Mouse (Mus musculus) lung, adult 2 months (tissue): ENCODE data around the gene Pcdh15. TPM values are rescaled to one million over a fixed set of nuclear protein-coding genes. Genes with fewer than 3 reads are reported as not detected.

Experiments
- DNase-seq: peaks from one replicate; pipeline ENCODE4 v3.0.0; 2022
- H3K4me1 ChIP-seq: fragments of 200-500 bp; 2 replicates; pipeline ENCODE4 v1.6.1; 2011; ENCODE audit warnings: low read length; ENCODE audit not compliant: control insufficient read depth, insufficient read depth
- H3K4me3 ChIP-seq: fragments of 200-500 bp; replicated peaks from 2 replicates; pipeline ENCODE3; 2011; ENCODE audit warnings: low read depth, mild to moderate bottlenecking, control low read depth, low read length; ENCODE audit errors: extremely low read depth
- CTCF ChIP-seq: fragments of 200-500 bp; IDR thresholded peaks from 2 replicates; pipeline ENCODE4 v1.5.1; 2011; ENCODE audit warnings: mild to moderate bottlenecking, low read length, control low read depth; ENCODE audit not compliant: insufficient read depth
- POLR2A ChIP-seq: fragments of 200-500 bp; IDR thresholded peaks from 2 replicates; pipeline ENCODE4 v1.6.1; 2011; ENCODE audit warnings: low read depth, mild to moderate bottlenecking, control low read depth, low read length, borderline replicate concordance; ENCODE audit errors: extremely low read depth
- WGBS: fragments of 180-500 bp; shearing (Covaris S2); methylation state at CpG from one replicate; pipeline ENCODE4 v1.1.7; 2018; 5-methylcytosine and 5-hydroxymethylcytosine counted together
- polyA plus RNA-seq: library from polyadenylated mRNA; depleted of rRNA; stranded (reverse); fragments of >200 nt; gene quantifications from 2 replicates; pipeline ENCODE4 v1.2.3, GENCODE M21; 2012

The Pcdh15 gene
- polyA plus RNA-seq, 1 experiment, result 0.05 TPM

DNA sequence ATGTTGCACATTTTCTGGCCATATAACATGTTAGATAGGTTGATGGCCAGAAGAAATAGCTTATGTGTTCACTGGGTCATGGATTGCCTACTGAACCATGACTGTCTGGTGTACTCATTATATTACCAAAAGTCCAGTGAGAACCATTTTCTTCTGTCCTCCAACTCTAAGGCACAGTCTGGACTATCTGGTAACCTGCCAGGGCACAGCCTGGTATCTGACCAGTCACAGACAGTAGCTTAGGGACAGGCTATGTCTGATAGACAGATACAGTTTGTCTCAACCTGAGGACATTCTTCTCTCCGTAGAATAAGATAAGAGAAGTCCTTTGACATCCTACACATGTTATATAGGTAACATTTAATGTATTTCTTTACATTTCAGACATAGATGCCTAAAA lies 1279.6 kb downstream of the Pcdh15 start:
- H3K4me1 ChIP-seq, result no peaks in the 10 kb centered on the region
- no peak for DNase-seq
- 60% methylated on average over 1 of the region's 1 CpGs for WGBS
- no peak overlapping the region for H3K4me3 ChIP-seq
- TF ChIP-seq POLR2A (no peak), CTCF (no peak)

DNA sequence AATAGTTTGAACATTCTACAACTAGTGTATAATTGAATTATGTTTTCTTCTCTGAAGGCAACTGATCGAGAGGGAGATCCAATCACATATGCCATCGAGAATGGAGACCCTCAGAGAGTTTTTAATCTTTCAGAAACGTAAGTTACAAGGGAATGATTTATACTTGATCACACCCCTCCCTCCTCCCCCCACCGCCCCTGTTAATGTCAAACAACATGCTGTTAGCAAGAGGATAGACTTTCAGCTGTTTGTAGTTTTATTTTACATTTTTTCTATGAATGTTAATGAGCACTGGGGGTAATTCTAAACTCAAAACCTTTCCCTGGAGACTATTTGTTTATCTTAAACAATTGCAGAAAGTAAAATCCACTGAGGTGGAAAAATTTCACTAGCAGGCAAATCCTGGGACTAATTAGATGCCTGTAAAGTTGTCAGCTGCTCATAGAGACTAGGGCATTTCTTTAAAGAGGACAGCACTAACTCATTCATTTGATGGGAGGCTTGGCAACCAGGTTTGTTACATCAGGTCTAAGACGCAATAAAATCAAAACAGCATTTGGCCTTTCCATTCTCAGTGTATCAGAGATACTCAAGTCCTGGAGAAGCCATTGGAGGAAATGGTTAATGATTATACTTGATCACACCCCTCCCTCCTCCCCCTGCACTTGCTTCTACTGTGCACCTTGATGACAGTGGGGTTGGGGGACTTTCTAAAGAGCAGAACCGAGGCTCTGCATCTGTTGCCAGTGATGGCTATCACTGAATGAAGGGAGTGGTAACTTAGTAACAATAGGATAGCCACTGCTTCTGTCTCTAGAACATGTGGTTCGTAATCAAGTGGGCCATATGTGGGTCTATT lies 1280.4 kb downstream of the Pcdh15 start:
- DNase-seq, result no peak
- H3K4me1 ChIP-seq, result no peaks in the 10 kb centered on the region
- 53% methylated on average over 7 of the region's 7 CpGs for WGBS
- no peak for TF ChIP-seq POLR2A
- no peak for TF ChIP-seq CTCF
- no peak overlapping the region for H3K4me3 ChIP-seq

DNA sequence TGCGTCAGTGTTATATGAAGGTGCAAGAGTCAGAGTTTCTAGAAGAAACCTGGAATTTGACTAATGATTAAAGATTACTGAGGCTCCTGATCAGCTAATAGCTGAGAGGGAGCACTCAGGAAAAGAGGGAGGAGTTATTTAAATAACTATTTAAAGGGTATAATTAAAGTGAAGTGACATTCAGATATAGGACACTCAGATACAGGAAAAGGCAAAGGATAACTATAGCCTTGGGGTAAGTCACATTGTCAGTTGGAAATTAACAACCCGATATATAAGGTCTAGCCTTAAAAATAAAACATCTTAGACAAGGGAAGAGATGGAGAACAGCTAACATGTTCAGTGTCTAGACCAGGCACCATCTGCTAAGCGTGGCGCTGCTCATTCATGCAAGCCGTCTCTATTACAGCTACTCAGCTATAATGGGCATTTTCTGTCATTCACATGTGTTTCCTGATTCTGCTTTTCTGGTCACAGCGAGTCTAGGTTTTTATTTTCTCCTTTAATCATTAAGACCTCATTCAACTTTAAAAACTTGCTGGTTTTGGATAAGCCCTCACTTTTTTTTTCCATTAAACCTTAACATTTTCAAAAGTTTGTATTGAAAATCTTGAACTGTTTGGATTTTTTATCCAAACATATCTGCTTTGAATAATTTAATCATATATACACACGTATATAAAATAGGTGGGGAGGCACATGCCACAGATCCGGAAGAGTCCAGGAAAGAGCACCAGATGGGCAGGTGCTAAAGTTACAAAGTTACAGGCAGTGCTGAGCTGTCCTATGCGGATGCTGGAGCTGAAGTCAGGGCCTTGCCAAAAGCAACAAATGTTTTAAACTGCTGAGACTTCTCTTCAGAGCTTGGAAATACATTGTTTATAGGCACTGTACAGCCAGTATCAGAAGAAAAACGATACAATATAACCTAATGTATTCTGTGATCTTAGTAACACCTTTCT lies 1288.7 kb downstream of the Pcdh15 start:
- Histone ChIP-seq H3K4me1 (no peaks in the 10 kb centered on the region), H3K4me3 (no peak overlapping the region)
- TF ChIP-seq POLR2A (no peak), CTCF (no peak)
- DNase-seq, result no peak
- WGBS, result 72% methylated on average over 10 of the region's 10 CpGs

DNA sequence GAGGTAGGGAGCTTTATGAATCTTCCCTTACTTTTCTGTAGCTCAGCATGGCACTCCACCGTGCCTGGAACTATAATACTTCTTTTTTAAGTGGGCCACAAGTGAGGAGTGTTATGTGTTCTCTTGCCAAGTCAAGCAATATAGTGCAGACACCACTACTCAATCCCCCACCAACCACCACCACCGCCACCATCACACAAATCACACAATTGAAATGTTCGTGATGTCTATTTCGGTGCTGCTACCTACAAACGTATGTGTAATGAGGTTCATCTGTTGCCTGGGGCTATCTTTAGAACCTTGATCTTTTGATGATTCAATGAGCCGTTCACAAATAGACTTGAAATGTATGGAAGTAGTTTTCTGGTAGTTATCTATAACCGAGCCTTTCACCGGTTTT lies 1304.0 kb downstream of the Pcdh15 start:
- TF ChIP-seq CTCF, result no peak
- DNase-seq, result no peak
- Histone ChIP-seq H3K4me1 (no peaks in the 10 kb centered on the region), H3K4me3 (no peak overlapping the region)
- WGBS, result 80% methylated on average over 8 of the region's 8 CpGs

DNA sequence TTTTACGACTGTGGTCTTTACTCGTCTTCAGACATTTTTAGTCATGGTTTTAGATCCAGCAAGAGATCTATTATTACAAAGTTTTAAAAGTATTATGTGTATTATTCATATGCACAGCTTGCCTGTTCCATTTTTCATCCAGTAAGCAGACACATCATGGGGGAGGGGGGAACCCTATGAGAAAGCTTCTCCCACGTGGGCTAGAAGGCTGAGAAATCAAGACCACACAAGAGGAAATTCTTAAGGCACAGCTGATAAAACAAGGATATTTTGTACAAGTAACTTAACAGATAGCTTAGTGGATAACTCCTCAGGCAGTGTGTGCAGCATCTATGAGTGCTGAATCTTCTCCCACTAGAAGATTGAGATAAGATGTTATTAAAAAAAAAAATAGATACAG lies 1314.9 kb downstream of the Pcdh15 start:
- 41% methylated on average over 3 of the region's 3 CpGs for WGBS
- Histone ChIP-seq H3K4me3 (no peak overlapping the region), H3K4me1 (no peaks in the 10 kb centered on the region)
- no peak for DNase-seq
- no peak for TF ChIP-seq CTCF
- no peak for TF ChIP-seq POLR2A

DNA sequence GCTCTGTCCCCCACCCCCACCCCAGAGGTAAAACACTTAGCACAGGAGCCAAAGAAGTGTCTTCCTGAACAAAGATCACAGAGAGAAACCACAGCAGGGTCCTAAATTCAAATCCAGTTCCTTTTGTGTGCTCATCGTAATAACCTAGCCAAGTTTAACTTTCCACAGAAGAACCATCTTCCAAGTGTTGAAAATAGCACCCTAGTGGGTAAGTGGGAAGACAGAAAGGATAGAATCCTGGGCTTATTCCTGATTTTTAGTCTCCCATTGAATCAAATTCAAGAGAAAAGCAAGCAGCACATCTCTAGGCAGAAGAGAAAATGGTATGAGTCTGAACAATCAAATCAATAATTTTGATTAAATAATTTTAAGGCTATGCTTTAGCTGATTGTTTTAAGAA lies 1315.8 kb downstream of the Pcdh15 start:
- TF ChIP-seq POLR2A (no peak), CTCF (no peak)
- no peak overlapping the region for H3K4me3 ChIP-seq
- DNase-seq, result no peak
- no peaks in the 10 kb centered on the region for H3K4me1 ChIP-seq
- 69% methylated on average over 1 of the region's 1 CpGs for WGBS

DNA sequence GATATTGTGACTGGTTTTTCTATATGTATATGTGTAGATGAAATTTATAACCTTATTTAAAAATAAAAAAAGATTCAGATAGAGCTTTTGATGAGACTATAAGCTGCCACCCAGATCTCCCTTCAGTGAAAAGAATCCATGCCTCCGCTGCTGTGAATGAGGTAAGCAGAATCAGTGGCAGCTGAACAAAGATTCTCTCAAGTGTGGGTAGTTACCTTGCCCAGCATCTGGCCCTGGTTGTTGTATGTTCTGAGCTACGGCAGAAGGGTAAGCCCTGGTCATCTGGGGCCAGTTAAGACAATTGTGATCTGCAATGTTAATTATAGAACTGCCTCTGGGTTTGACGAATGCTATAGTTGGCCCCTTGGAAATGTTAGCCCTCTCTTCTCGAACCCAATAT lies 1316.2 kb downstream of the Pcdh15 start:
- DNase-seq, result no peak
- no peak for TF ChIP-seq CTCF
- TF ChIP-seq POLR2A, result no peak
- H3K4me1 ChIP-seq, result no peaks in the 10 kb centered on the region
- WGBS, result 73% methylated on average over 4 of the region's 4 CpGs
- no peak overlapping the region for H3K4me3 ChIP-seq

DNA sequence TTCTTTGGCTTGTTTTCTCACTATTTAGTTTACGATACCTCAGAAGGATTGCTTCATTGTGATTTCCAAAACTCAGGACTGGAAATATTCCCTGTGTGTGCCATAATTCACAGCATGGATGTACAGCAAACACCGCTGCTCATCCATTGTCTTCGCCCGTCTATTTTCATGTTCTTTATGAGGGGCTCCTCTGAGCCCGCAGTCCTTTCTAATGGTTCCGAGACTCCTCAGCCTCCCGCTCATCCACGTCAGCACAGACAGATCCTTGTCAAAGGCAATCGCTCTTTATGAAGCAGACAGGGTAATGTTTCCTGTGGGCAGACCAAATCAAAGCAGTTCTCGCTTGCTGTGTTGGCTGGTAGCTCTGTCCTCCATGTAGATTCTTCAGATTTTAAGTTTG lies 1316.8 kb downstream of the Pcdh15 start:
- H3K4me1 ChIP-seq, result no peaks in the 10 kb centered on the region
- H3K4me3 ChIP-seq, result no peak overlapping the region
- TF ChIP-seq POLR2A (no peak), CTCF (no peak)
- WGBS, result 86% methylated on average over 10 of the region's 10 CpGs
- no peak for DNase-seq

DNA sequence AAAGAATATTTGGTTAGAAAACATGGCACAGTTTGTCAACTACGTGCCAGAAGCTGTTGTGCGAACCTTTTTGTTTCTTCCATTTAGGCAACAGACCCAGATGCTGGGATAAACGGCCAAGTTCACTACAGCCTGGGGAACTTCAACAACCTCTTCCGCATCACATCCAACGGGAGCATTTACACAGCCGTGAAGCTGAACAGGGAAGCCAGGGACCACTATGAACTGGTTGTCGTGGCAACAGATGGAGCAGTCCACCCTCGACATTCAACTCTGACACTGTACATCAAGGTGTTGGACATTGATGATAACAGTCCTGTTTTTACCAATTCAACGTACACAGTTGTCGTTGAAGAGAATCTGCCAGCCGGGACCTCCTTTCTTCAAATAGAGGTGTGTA lies 1350.9 kb downstream of the Pcdh15 start:
- 61% methylated on average over 11 of the region's 11 CpGs for WGBS
- DNase-seq, result no peak
- Histone ChIP-seq H3K4me3 (no peak overlapping the region), H3K4me1 (no peaks in the 10 kb centered on the region)
- no peak for TF ChIP-seq POLR2A

DNA sequence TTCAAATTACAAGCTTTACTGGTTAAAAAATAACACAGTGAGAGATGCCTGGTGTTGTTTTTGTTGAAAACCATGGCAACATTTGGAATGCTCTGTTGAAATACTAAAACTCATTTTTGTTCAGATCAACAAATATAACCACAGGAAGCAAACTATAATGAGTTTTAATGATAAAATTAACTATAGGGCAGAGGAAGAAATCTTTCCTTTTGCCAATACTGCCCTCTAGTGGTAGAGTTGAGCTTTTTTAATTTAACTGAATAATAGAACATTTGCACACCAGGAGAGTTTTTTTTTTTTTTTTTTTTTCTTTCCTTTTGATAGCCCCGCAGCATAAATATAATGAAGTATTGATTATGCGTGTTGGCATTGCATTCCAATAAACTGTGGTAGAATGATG lies 1364.8 kb downstream of the Pcdh15 start:
- Histone ChIP-seq H3K4me3 (no peak overlapping the region), H3K4me1 (no peaks in the 10 kb centered on the region)
- no peak for TF ChIP-seq POLR2A
- TF ChIP-seq CTCF, result no peak
- WGBS, result 15% methylated on average over 2 of the region's 2 CpGs
- DNase-seq, result no peak
